Mouse (Mus musculus) ES-Bruce4 (cell line): ENCODE results near the gene Krt34. TPM values are rescaled to one million over a fixed set of nuclear protein-coding genes. Genes with fewer than 3 reads are reported as not detected.

Experiments used
- H3K27ac ChIP-seq: 2 replicates; pipeline ENCODE4 v1.5.1; 2012; ENCODE audit warnings: low read length, inconsistent platforms; ENCODE audit not compliant: insufficient read depth
- H3K27me3 ChIP-seq: 2 replicates; pipeline ENCODE4 v1.6.1; 2012; ENCODE audit warnings: mild to moderate bottlenecking, low read length, inconsistent platforms; ENCODE audit not compliant: control insufficient read depth, poor library complexity, insufficient read depth, severe bottlenecking
- H3K36me3 ChIP-seq: 2 replicates; pipeline ENCODE4 v1.6.1; 2012; ENCODE audit warnings: inconsistent platforms, mild to moderate bottlenecking, low read length, moderate library complexity; ENCODE audit not compliant: control insufficient read depth, poor library complexity, insufficient read depth, severe bottlenecking
- H3K4me1 ChIP-seq: one replicate; pipeline ENCODE4 v1.8.1; 2011; ENCODE audit warnings: low read length; ENCODE audit not compliant: control insufficient read depth, insufficient read depth
- H3K4me3 ChIP-seq: 2 replicates; pipeline ENCODE4 v1.5.1; 2011; ENCODE audit warnings: low read depth, mild to moderate bottlenecking, low read length
- H3K9ac ChIP-seq: 2 replicates; pipeline ENCODE4 v1.6.1; 2012; ENCODE audit warnings: low read depth, mild to moderate bottlenecking, inconsistent platforms; ENCODE audit not compliant: poor library complexity, severe bottlenecking
- H3K9me3 ChIP-seq: replicated peaks from 2 replicates; pipeline ENCODE4 v1.6.1; 2012; ENCODE audit warnings: mild to moderate bottlenecking, low read length, inconsistent platforms; ENCODE audit not compliant: control insufficient read depth, poor library complexity, insufficient read depth, severe bottlenecking
- CTCF ChIP-seq: IDR thresholded peaks from one replicate; pipeline ENCODE4 v1.8.1; 2011; ENCODE audit warnings: low read depth, low read length
- EP300 ChIP-seq: IDR thresholded peaks from 2 replicates; pipeline ENCODE4 v1.6.1; 2011; ENCODE audit warnings: low read depth, low read length; ENCODE audit not compliant: insufficient read depth
- POLR2A ChIP-seq: IDR thresholded peaks from one replicate; pipeline ENCODE4 v1.8.1; 2011; ENCODE audit warnings: low read length; ENCODE audit not compliant: insufficient read depth
- polyA plus RNA-seq: library from polyadenylated mRNA; stranded (reverse); fragments of >200 nt; gene quantifications from 2 replicates; pipeline ENCODE4 v1.2.4, GENCODE M21; 2011; ENCODE audit warnings: low read depth; ENCODE audit not compliant: missing spikeins, insufficient read depth, insufficient read length

The Krt34 gene
- polyA plus RNA-seq, 1 experiment, result not detected

- Histone ChIP-seq H3K36me3 (no peaks in the 10 kb centered on the region), H3K4me1 (no peaks in the 10 kb centered on the region), H3K27me3 (no peaks in the 10 kb centered on the region), H3K9ac (no peak overlapping the region), H3K4me3 (no peak overlapping the region), H3K27ac (no peak overlapping the region), H3K9me3 (no peaks in the 10 kb centered on the region)
- no peak for TF ChIP-seq CTCF
- no peak for TF ChIP-seq POLR2A
- no peak for TF ChIP-seq EP300
Observed at GRCm38 (mm10) chr11:100046303-100046866, 5.0 kb upstream of the Krt34 start.

DNA sequence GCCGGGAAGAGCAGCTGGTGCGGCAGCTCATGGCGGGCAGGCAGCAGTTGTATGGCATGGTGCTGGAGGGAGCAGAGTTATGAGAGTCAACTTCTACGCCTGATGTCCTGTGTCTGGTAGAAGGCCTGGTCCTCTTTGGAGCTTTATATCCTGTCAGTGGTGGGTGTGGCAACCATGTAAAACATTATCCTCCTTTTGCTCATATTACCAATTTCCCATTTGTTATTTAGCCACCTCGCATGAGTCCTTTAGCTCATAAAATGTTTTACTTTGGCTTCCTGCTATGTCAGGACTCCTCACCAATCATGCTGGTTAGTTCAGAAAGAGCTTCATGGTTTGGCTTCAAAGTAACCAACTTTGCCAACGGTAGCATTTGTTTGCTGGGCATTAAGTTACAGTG lies 11.6 kb downstream of the Krt34 start, which contains the start of gene Krt33b:
Krt33b (minus strand) TSS at position 101 of the 400 bp plus-strand sequence.
- no peaks in the 10 kb centered on the region for H3K27me3 ChIP-seq
- no peaks in the 10 kb centered on the region for H3K4me1 ChIP-seq
- H3K4me3 ChIP-seq, result no peak within 1 kb of the TSS
- no peak within 1 kb of the TSS for H3K27ac ChIP-seq
- no peaks in the 10 kb centered on the region for H3K9me3 ChIP-seq
- no peak within 1 kb of the TSS for H3K9ac ChIP-seq
- TF ChIP-seq EP300 (no peak), POLR2A (no peak), CTCF (no peak)
- no peaks in the 10 kb centered on the region for H3K36me3 ChIP-seq

DNA sequence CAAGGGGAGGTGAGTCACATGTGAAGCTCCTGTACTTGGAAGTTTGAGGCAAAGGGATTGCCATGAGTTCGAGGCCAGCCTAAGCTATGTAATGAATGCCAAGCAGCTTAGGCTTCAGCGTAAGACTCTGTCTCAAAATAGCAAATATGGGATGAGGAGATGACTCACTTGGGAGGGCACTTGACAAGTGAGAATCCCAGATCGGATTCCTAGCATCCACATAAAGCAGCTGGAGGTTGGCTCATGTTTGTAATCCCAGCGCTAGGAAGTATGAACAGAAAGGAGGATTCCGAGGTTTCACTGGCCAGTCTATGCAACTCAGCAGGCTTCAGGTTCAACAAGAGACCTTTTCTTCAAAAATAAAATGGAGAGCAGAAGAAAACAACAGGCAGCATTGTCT lies 19.9 kb downstream of the Krt34 start:
- Histone ChIP-seq H3K4me3 (no peak overlapping the region), H3K9me3 (no peaks in the 10 kb centered on the region), H3K27me3 (no peaks in the 10 kb centered on the region), H3K27ac (no peak overlapping the region), H3K4me1 (no peaks in the 10 kb centered on the region), H3K9ac (no peak overlapping the region), H3K36me3 (no peaks in the 10 kb centered on the region)
- TF ChIP-seq EP300 (no peak), POLR2A (no peak), CTCF (no peak)

DNA sequence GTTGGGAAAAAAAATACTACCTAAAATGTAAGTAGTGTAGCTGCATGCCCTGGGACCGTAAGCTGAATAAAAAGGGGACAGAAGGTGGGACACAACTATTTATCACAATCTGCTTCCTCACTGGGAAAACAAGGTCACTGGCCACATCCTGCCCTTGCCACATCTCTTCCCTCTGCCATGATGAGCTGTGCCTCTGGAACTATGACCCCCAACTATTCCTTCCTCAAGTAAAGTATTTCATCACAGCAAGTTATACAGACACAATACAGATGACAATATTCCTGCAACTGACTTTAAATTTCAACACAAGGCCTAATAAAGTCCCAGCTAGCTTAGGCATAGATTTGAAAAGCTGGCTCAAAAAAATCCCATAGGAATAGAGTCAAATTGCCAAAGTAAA lies 21.9 kb downstream of the Krt34 start:
- H3K27me3 ChIP-seq, result no peaks in the 10 kb centered on the region
- TF ChIP-seq POLR2A (no peak), EP300 (no peak), CTCF (no peak)
- H3K9me3 ChIP-seq, result no peaks in the 10 kb centered on the region
- H3K27ac ChIP-seq, result no peak overlapping the region
- no peaks in the 10 kb centered on the region for H3K4me1 ChIP-seq
- no peaks in the 10 kb centered on the region for H3K36me3 ChIP-seq
- H3K4me3 ChIP-seq, result no peak overlapping the region
- H3K9ac ChIP-seq, result no peak overlapping the region

DNA sequence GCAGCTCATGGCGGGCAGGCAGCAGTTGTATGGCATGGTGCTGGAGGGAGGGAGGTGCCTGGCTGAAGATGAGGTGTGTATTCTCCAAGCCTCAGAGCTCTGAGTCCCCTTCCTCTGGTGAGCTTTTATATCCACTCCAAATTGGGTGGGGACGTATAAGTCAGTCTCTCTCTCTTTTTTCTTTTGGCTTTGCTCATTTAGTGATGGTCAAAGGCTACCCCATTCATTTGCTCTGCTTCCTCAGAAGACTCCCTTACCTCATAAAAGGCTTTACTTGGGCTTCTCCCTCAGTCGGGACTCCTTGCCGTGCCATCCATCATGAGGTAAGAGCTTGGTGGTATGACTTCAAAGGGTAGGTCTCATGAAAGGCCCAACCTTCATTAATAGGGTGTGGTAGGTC lies 25.2 kb downstream of the Krt34 start, which contains the start of gene Krt33a:
Krt33a (minus strand) TSS at position 101 of the 400 bp plus-strand sequence.
- Histone ChIP-seq H3K4me1 (no peaks in the 10 kb centered on the region), H3K4me3 (no peak within 1 kb of the TSS), H3K27me3 (no peaks in the 10 kb centered on the region), H3K27ac (no peak within 1 kb of the TSS), H3K9me3 (no peaks in the 10 kb centered on the region), H3K9ac (no peak within 1 kb of the TSS), H3K36me3 (no peaks in the 10 kb centered on the region)
- no peak for TF ChIP-seq CTCF
- TF ChIP-seq EP300, result no peak
- no peak for TF ChIP-seq POLR2A

DNA sequence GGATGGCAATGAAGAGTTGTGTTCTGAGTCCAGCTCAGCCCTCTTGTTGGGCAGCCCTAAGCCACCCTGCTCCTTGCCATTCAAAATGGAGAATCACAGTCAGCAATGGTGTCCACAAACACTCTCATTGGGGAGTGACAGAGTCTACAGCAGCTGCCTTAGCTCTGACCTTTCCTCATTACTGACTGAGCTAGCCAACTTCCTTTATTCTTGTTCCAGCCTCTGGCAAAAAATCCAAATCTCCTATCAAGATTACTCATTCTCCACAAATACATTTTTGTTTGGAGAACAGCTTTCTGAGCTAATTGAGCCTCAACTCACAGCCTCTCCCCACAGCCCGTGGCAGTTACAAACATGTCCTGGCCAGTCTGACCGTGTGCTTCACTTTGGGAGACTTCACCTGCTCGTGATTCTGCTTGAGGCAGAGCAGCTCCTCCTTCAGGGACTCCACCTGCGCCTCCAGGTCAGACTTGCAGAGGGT lies 27.6 kb downstream of the Krt34 start:
- no peak overlapping the region for H3K9ac ChIP-seq
- H3K4me1 ChIP-seq, result no peaks in the 10 kb centered on the region
- no peak overlapping the region for H3K4me3 ChIP-seq
- H3K36me3 ChIP-seq, result no peaks in the 10 kb centered on the region
- H3K27me3 ChIP-seq, result no peaks in the 10 kb centered on the region
- no peaks in the 10 kb centered on the region for H3K9me3 ChIP-seq
- no peak overlapping the region for H3K27ac ChIP-seq
- TF ChIP-seq CTCF, result no peak
- no peak for TF ChIP-seq EP300
- no peak for TF ChIP-seq POLR2A
